Mouse (Mus musculus) midbrain, embryonic 13.5 days (tissue): ENCODE data around the gene Trmt10a. TPM values are rescaled to one million over a fixed set of nuclear protein-coding genes. Genes with fewer than 3 reads are reported as not detected.

Source experiments
- ATAC-seq: fragments of 200-750 bp; cut with Nextera tagmentation; 2 replicates; pipeline ENCODE4 v1.8.0; 2017; ENCODE audit warnings: mild to moderate bottlenecking, moderate TSS enrichment, moderate library complexity
- H3K27ac ChIP-seq: fragments of 300-500 bp; sonication (generic); 2 replicates; pipeline ENCODE4 v1.5.1; 2015; ENCODE audit warnings: inconsistent platforms, mild to moderate bottlenecking, moderate library complexity
- H3K27me3 ChIP-seq: fragments of 300-500 bp; sonication (generic); 2 replicates; pipeline ENCODE4 v1.6.1; 2015; ENCODE audit warnings: mild to moderate bottlenecking, inconsistent platforms
- H3K36me3 ChIP-seq: fragments of 300-500 bp; sonication (generic); 2 replicates; pipeline ENCODE4 v1.6.1; 2015; ENCODE audit warnings: mild to moderate bottlenecking, inconsistent platforms
- H3K4me1 ChIP-seq: fragments of 300-500 bp; sonication (generic); replicated peaks from 2 replicates; pipeline ENCODE4 v1.6.1; 2015; ENCODE audit warnings: inconsistent platforms
- H3K4me2 ChIP-seq: fragments of 300-500 bp; sonication (generic); replicated peaks from 2 replicates; pipeline ENCODE4 v1.6.1; 2015; ENCODE audit warnings: moderate library complexity, mild to moderate bottlenecking, inconsistent platforms
- H3K4me3 ChIP-seq: fragments of 300-500 bp; sonication (generic); replicated peaks from 2 replicates; pipeline ENCODE4 v1.5.1; 2015; ENCODE audit warnings: mild to moderate bottlenecking, inconsistent platforms
- H3K9ac ChIP-seq: fragments of 300-500 bp; sonication (generic); replicated peaks from 2 replicates; pipeline ENCODE4 v1.6.1; 2015; ENCODE audit warnings: mild to moderate bottlenecking, inconsistent platforms
- H3K9me3 ChIP-seq: fragments of 300-500 bp; sonication (generic); 2 replicates; pipeline ENCODE4 v1.6.1; 2016; ENCODE audit warnings: mild to moderate bottlenecking, inconsistent platforms
- WGBS: fragments of 180-500 bp; shearing (Covaris S2); methylation state at CpG from one replicate; pipeline ENCODE4 v1.1.7; 2015; 5-methylcytosine and 5-hydroxymethylcytosine counted together
- polyA plus RNA-seq: library from polyadenylated mRNA; unstranded; fragments of >200 nt; fragmentation: Nextera tagmentation; extraction: Ambion mirVana; gene quantifications from 2 replicates; pipeline ENCODE4 v1.2.1, GENCODE M21; 2015

Trmt10a gene
- polyA plus RNA-seq, 1 experiment from 2014 or later, result 8.9 TPM

DNA sequence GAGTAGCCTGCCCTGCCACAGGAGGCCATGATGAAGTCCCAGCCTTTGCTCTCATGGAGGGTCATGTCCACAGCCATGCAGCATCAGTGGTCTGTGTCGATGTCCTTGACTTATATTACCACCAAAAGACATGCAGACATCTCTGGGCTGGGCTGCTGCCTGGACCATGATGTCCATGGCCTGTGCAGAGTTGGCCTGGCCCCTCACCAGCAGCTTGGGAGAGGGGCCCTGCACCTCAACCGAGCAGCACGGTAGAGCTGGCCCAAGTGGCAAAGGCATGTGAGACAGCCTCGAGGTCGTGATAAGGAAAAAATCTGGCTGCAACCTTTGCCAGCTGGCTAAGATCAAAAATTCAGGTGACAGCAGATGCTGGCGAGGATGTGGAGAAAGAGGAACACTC is 3.6 kb upstream of the Trmt10a start:
- Histone ChIP-seq H3K27ac (no peak overlapping the region), H3K4me3 (no peak overlapping the region), H3K27me3 (no peaks in the 10 kb centered on the region), H3K4me2 (no peak overlapping the region), H3K9ac (no peak overlapping the region), H3K9me3 (no peaks in the 10 kb centered on the region), H3K36me3 (peaks cover 6% of the 10 kb centered on the region; the same call in 1 of the 2 replicates), H3K4me1 (peaks cover 7% of the 10 kb centered on the region)
- no peak for ATAC-seq
- 96% methylated on average over 5 of the region's 6 CpGs for WGBS

DNA sequence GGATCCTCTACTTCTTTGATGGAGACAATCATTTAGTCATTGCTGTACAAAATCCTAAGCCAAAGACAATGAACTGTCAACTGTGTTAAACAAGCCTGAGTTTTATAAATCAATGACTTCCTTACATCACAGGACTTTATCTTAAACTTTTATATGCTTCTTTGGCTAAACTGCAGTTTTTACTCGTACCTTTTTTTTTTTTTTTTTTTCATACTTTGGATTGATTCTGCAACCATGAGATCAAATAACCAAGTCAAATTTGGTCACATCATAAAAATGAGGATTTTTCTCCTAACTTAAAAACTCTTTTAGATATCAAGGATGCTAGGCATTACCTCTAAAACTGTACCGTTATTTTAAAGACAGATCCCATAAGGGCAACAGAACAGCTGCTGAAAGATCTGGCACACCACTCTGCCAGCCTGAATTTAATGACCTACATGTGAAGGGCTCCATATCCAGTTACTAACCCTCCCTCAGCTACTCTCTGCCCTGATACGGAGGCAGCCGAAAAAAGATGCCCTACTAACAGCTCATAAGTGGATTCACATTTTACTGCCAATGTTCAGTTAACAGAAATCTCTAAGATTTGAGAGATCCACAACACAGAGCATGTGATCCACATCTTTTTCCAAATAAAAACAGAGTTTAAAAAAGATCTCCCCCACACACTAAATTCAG is 1.1 kb upstream of the Trmt10a start:
- no peak for ATAC-seq
- Histone ChIP-seq H3K4me1 (peaks cover 7% of the 10 kb centered on the region), H3K27me3 (no peaks in the 10 kb centered on the region), H3K27ac (no peak overlapping the region), H3K36me3 (peaks cover 6% of the 10 kb centered on the region; the same call in 1 of the 2 replicates), H3K4me3 (peak overlapping the region; percentile 58), H3K9ac (peak overlapping the region; percentile 44; the same call in 1 of the 2 replicates), H3K9me3 (no peaks in the 10 kb centered on the region), H3K4me2 (peak overlapping the region; percentile 42)
- 73% methylated on average over 4 of the region's 4 CpGs for WGBS

DNA sequence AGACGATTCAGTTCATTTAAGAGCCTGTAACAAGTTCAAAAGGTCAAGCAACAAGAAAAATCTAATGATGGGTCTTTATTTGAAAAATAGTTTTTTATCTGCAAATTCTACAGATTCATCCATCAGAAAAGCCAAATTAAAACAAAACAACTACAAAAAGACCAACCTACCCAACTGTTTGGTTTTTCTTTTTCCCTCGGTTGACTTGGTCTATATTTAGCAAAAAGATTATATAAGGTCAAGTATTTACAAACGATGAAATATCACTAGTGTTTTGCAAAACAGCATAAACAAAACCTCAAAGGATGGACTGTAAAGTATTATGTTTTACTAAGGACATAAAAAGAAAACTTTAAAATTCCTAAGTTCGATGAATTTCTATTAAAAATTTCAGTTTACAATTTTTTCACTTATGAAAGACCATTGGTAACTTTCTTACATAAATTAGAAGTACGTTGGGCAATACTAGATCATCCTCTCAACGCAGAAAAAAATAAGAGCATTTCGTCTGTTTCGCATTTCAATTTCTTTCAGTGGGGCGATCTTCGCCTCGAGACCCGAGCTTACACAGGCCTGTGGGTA is 424 bp upstream of the Trmt10a start:
- Histone ChIP-seq H3K4me3 (peak overlapping the region; percentile 58), H3K27me3 (no peaks in the 10 kb centered on the region), H3K4me2 (peak overlapping the region; percentile 66), H3K36me3 (peaks cover 4% of the 10 kb centered on the region; the same call in 1 of the 2 replicates), H3K9ac (peak overlapping the region; percentile 76), H3K27ac (peak overlapping the region; percentile 98), H3K4me1 (peaks cover 7% of the 10 kb centered on the region), H3K9me3 (no peaks in the 10 kb centered on the region)
- WGBS, result 9% methylated on average over 12 of the region's 12 CpGs
- no peak for ATAC-seq

DNA sequence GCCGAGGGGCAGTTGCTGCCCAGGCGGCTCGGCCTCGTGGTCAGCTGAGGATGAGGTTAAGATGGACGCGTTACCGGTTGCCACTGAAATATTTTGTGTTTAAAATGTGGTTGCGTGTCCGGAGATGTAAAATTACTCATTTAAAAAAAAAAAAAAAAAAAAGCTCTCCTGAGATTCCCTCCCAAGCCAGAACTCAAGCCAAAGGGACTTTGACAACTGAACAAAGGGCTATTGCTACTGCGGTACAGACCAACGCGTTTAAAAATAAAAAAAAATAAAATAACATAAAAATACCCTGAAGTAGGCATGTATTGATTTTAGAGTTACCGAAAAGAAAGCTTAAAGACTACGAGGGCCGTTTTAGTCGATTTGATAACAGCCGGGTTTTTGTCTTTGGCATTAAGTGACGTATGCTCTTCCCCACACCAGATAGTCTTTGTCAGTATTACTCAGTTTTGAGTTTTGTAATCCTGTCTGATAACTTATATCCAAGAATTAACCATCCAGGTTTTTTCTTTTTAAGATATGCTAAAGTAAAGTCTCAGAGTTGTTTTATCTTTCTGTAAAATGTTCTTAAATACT is 903 bp downstream of the Trmt10a start:
- under 1% methylated on average over 18 of the region's 18 CpGs for WGBS
- H3K9me3 ChIP-seq, result no peaks in the 10 kb centered on the region
- peaks cover 7% of the 10 kb centered on the region for H3K4me1 ChIP-seq
- peak overlapping the region; percentile 78 for H3K9ac ChIP-seq
- no peaks in the 10 kb centered on the region for H3K27me3 ChIP-seq
- peak overlapping the region; percentile 66 for H3K4me2 ChIP-seq
- peak overlapping the region; percentile 58 for H3K4me3 ChIP-seq
- ATAC-seq, result no peak
- peak overlapping the region; percentile 98 for H3K27ac ChIP-seq
- H3K36me3 ChIP-seq, result peaks cover 5% of the 10 kb centered on the region

DNA sequence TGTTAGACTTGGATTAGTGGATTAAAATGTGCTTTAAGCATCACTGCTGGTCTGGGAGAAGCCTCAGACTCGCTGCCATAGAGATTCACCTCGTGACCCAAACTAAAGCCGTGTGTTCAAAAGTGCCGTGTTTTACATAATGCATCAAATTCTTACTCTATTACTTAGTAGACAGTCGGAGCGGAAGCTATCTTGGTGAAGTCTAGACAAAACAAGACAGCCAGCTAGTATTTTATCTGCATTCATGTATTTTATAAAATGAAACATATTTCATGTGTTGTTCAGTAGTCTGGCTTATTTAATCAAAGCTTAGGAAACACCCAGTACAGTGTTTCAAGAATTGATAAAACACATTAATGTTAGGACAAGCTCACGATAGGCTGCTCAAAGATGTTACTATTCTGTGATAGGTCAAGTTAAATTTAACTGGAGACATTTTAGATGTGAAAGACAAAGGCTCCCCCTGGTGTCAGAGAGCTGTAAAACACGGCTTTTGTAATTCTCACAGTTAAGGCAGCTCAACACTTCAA is 1.5 kb downstream of the Trmt10a start, which contains the start of gene Mttp:
Gene Mttp, minus strand, starts transcription at position 327 of the 530 bp plus-strand sequence.
- peak within 1 kb of the TSS; percentile 66 for H3K4me2 ChIP-seq
- ATAC-seq, result 0 out of 2 replicates have a peak, but pooled peaks have one; percentile 12
- peaks cover 7% of the 10 kb centered on the region for H3K4me1 ChIP-seq
- WGBS, result 2% methylated on average over 8 of the region's 8 CpGs
- no peaks in the 10 kb centered on the region for H3K27me3 ChIP-seq
- peaks cover 10% of the 10 kb centered on the region for H3K36me3 ChIP-seq
- peak within 1 kb of the TSS; percentile 78 for H3K9ac ChIP-seq
- H3K27ac ChIP-seq, result peak within 1 kb of the TSS; percentile 98
- H3K4me3 ChIP-seq, result peak within 1 kb of the TSS; percentile 58
- no peaks in the 10 kb centered on the region for H3K9me3 ChIP-seq

DNA sequence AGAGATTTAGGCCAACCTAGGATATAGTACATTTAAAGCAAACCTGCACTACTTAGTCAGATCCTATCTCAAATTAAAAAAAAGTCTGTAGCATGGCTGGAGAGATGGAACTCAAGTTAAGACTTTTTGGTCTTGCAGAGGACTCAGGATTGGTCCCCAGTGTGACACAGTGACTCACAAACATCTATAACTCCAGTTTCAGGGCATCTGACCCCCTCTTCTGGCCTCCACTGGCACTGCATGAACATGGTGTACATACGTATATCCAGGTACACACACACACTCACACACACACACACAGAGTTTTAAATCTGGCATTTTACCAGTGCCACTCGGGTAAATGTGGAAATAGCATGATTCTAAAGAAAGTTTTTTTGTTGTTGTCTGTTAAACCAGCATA is 5.6 kb downstream of the Trmt10a start:
- WGBS, result 92% methylated on average over 2 of the region's 2 CpGs
- no peaks in the 10 kb centered on the region for H3K27me3 ChIP-seq
- H3K4me2 ChIP-seq, result no peak overlapping the region
- no peaks in the 10 kb centered on the region; the same call in 1 of the 2 replicates for H3K4me1 ChIP-seq
- ATAC-seq, result no peak
- H3K36me3 ChIP-seq, result peaks cover 26% of the 10 kb centered on the region
- no peak overlapping the region for H3K9ac ChIP-seq
- no peaks in the 10 kb centered on the region for H3K9me3 ChIP-seq
- no peak overlapping the region for H3K4me3 ChIP-seq
- no peak overlapping the region for H3K27ac ChIP-seq

DNA sequence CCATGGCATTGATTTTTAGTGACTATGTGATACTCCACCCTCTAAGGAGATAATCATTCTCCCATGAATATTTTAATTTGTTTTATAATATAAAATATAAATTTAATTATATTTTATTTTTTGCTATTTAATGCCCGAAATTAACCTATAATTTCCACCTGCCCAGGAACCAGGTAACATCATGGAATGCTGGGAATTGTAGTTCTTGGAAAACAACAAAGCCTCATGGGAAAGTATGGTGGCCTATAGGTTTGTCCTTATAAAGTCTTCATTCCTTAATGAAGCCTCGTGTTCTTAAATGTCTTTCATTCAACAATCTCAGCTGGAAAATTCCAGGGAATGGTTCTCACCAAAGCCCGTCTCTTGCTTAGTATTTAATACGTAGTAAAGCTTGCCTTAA is 11.8 kb downstream of the Trmt10a start:
- no peak overlapping the region for H3K4me2 ChIP-seq
- H3K4me1 ChIP-seq, result no peaks in the 10 kb centered on the region
- H3K27ac ChIP-seq, result no peak overlapping the region
- 91% methylated on average over 4 of the region's 4 CpGs for WGBS
- H3K36me3 ChIP-seq, result peaks cover 18% of the 10 kb centered on the region
- no peaks in the 10 kb centered on the region for H3K9me3 ChIP-seq
- H3K27me3 ChIP-seq, result no peaks in the 10 kb centered on the region
- H3K4me3 ChIP-seq, result no peak overlapping the region
- no peak overlapping the region for H3K9ac ChIP-seq
- no peak for ATAC-seq

DNA sequence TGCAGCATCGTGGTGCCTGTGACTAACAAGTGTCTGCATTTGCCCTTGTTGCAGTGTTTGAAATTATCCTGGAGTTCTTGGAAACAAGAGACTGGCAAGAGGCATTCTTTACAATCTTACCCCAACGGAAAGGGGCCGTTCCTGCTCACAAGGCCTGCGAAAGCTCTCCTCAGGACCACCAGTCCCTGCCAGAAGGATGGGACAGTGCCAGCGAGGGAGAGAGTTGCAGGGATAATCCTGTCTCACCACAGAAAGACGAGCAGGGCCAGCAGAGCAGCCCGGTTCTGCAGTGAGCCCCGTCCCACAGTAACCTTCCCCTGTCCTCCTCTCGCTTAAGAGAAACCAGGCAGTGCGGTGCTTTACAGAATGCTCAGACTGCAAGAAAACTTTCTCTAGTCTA is 13.4 kb downstream of the Trmt10a start:
- 76% methylated on average over 10 of the region's 10 CpGs for WGBS
- no peaks in the 10 kb centered on the region for H3K9me3 ChIP-seq
- H3K4me2 ChIP-seq, result no peak overlapping the region
- no peak overlapping the region for H3K4me3 ChIP-seq
- H3K9ac ChIP-seq, result no peak overlapping the region
- H3K36me3 ChIP-seq, result peaks cover 11% of the 10 kb centered on the region; the same call in 1 of the 2 replicates
- H3K27me3 ChIP-seq, result no peaks in the 10 kb centered on the region
- no peak overlapping the region for H3K27ac ChIP-seq
- no peaks in the 10 kb centered on the region for H3K4me1 ChIP-seq
- ATAC-seq, result no peak

DNA sequence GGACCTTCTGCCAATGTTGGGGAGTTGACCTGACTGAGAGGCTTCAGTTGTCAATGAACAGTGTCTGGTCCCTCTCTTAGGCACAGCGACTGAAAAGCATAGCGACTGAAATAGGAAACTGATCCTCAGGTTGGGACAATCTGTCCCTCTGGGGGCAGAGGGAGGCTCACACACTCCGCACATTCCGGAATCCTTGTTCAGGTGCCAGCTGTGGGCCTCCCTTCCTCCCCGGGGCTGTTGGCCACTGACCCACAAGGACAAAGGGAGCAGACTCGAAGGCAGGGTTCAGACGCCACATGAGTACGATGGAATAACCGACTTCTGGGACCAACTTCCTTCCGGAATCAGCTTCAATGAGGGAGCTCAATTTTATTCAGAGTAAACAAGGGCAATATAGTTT is 18.4 kb downstream of the Trmt10a start:
- Histone ChIP-seq H3K4me2 (no peak overlapping the region), H3K9ac (no peak overlapping the region), H3K9me3 (no peaks in the 10 kb centered on the region), H3K4me1 (no peaks in the 10 kb centered on the region), H3K4me3 (no peak overlapping the region), H3K36me3 (0 out of 2 replicates have a peak, but pooled peaks cover 2% of the 10 kb centered on the region), H3K27me3 (no peaks in the 10 kb centered on the region), H3K27ac (no peak overlapping the region)
- 91% methylated on average over 10 of the region's 10 CpGs for WGBS
- no peak for ATAC-seq

DNA sequence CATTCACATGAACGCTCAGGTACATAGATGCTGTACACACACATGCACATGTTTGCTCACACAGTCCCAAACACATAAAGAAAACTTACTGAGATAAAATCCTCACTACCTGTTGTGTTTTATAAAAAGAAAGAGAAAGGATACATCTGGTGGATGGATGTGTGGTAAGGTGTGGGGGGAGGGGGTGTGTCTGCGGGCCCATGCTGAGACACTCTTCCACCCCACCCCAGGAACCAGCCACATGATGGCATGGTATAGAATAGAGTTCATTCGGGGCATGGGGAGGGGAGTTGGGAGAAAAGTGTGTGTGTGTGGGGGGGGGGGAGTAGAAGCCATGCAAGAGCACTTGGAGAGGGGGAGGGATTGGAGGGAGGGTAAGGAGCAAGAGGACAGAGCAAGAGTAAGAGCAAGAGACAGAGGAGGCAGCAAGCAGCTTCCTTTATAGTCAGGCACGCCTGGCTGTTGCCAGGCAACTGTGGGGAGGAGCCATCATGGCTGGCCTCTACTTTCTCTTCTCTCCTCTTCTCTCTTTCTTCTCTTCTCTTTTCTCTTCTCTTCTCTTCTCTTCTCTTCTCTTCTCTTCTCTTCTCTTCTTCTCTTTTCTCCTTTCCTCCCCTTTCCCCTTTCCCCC is 19.4 kb downstream of the Trmt10a start:
- Histone ChIP-seq H3K4me3 (no peak overlapping the region), H3K9ac (no peak overlapping the region), H3K4me2 (no peak overlapping the region), H3K27ac (no peak overlapping the region), H3K27me3 (no peaks in the 10 kb centered on the region), H3K4me1 (no peaks in the 10 kb centered on the region), H3K9me3 (no peaks in the 10 kb centered on the region), H3K36me3 (no peaks in the 10 kb centered on the region)
- 0 out of 2 replicates have a peak, but pooled peaks have one; percentile 24 for ATAC-seq
- WGBS, result 59% methylated on average over 4 of the region's 4 CpGs

DNA sequence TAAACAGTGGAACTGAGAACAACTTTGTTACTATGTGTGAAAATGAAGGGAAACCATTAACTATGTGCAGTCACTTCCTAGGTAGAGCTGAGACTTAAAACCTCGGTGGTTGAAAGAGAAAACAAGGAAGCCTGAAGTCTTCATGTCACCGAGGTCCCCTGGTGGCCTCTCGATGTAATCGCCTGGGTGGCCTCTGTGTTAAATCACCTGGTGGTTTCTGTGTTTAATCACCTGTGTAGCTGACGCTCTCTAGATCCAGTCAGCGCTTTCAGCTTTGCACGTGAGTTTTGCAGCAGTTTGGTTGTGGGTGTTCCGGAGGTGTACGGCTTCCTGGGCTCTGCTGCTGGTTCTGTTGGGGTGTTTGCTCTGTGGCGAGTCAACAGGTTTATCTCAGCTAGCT is 30.0 kb downstream of the Trmt10a start:
- no peak for ATAC-seq
- H3K27ac ChIP-seq, result no peak overlapping the region

More for the DNA sequence above, 30.0 kb downstream of the Trmt10a start:
- Histone ChIP-seq H3K4me2 (no peak overlapping the region), H3K4me3 (no peak overlapping the region), H3K36me3 (no peaks in the 10 kb centered on the region), H3K9me3 (0 out of 2 replicates have a peak, but pooled peaks cover 2% of the 10 kb centered on the region), H3K9ac (no peak overlapping the region), H3K27me3 (no peaks in the 10 kb centered on the region), H3K4me1 (no peaks in the 10 kb centered on the region)
- WGBS, result 80% methylated on average over 10 of the region's 10 CpGs
